Mouse (Mus musculus) intestine, embryonic 16.5 days (tissue): ENCODE measurements around the gene Prnp. TPM values are rescaled to one million over a fixed set of nuclear protein-coding genes. Genes with fewer than 3 reads are reported as not detected.

Source experiments
- ATAC-seq: fragments of 200-750 bp; cut with Nextera tagmentation; 2 replicates; pipeline ENCODE4 v1.8.0; 2017; ENCODE audit warnings: moderate TSS enrichment, moderate library complexity
- H3K27ac ChIP-seq: fragments of 300-500 bp; sonication (generic); 2 replicates; pipeline ENCODE4 v1.5.1; 2014; ENCODE audit warnings: mild to moderate bottlenecking, low read length
- H3K27me3 ChIP-seq: fragments of 300-500 bp; sonication (generic); replicated peaks from 2 replicates; pipeline ENCODE4 v1.6.1; 2014; ENCODE audit warnings: low read length, control low read depth, mixed read lengths; ENCODE audit not compliant: control insufficient read depth, insufficient read depth
- H3K36me3 ChIP-seq: fragments of 300-500 bp; sonication (generic); 2 replicates; pipeline ENCODE4 v1.6.1; 2014; ENCODE audit warnings: low read length, control low read depth; ENCODE audit not compliant: control insufficient read depth, insufficient read depth
- H3K4me1 ChIP-seq: fragments of 300-500 bp; sonication (generic); 2 replicates; pipeline ENCODE4 v1.6.1; 2014; ENCODE audit warnings: low read length, control low read depth, mixed read lengths; ENCODE audit not compliant: control insufficient read depth, insufficient read depth
- H3K4me2 ChIP-seq: fragments of 300-500 bp; sonication (generic); 2 replicates; pipeline ENCODE4 v1.6.1; 2014; ENCODE audit warnings: low read depth, low read length, control low read depth
- H3K4me3 ChIP-seq: fragments of 300-500 bp; sonication (generic); 2 replicates; pipeline ENCODE4 v1.5.1; 2014; ENCODE audit warnings: mild to moderate bottlenecking, low read length
- H3K9ac ChIP-seq: fragments of 300-500 bp; sonication (generic); 2 replicates; pipeline ENCODE4 v1.6.1; 2014; ENCODE audit warnings: low read depth, low read length
- H3K9me3 ChIP-seq: fragments of 300-500 bp; sonication (generic); 2 replicates; pipeline ENCODE4 v1.6.1; 2016; ENCODE audit warnings: low read length, control low read depth; ENCODE audit not compliant: control insufficient read depth
- WGBS: fragments of 180-500 bp; shearing (Covaris S2); extraction: QIAGEN DNeasy Blood & Tissue Kit; methylation state at CpG from one replicate; pipeline ENCODE4 v1.1.7; 2014; 5-methylcytosine and 5-hydroxymethylcytosine counted together
- polyA plus RNA-seq: library from polyadenylated mRNA; unstranded; fragments of >200 nt; fragmentation: Nextera tagmentation; extraction: Ambion mirVana; gene quantifications from 2 replicates; pipeline ENCODE4 v1.2.1, GENCODE M21; 2015

Gene Prnp
- polyA plus RNA-seq, 1 experiment from 2014 or later: 50.7 TPM

- Histone ChIP-seq H3K9ac (no peak overlapping the region), H3K4me1 (no peaks in the 10 kb centered on the region), H3K36me3 (no peaks in the 10 kb centered on the region), H3K4me3 (no peak overlapping the region), H3K4me2 (no peak overlapping the region), H3K27me3 (no peaks in the 10 kb centered on the region), H3K9me3 (no peaks in the 10 kb centered on the region), H3K27ac (no peak overlapping the region)
- 70% methylated on average over 6 of the region's 6 CpGs for WGBS
- ATAC-seq: no peak
Observed at GRCm38 (mm10) chr2:131941501-131941900, 31.8 kb downstream of the Prnp start.

- no peak overlapping the region for H3K27ac ChIP-seq
- H3K9ac ChIP-seq: no peak overlapping the region
- H3K9me3 ChIP-seq: no peaks in the 10 kb centered on the region
- no peak overlapping the region for H3K4me2 ChIP-seq
- H3K4me3 ChIP-seq: no peak overlapping the region
- 30% methylated on average over 1 of the region's 1 CpGs for WGBS
- ATAC-seq: no peak
- H3K36me3 ChIP-seq: no peaks in the 10 kb centered on the region
- H3K27me3 ChIP-seq: no peaks in the 10 kb centered on the region
- H3K4me1 ChIP-seq: no peaks in the 10 kb centered on the region
Observed at GRCm38 (mm10) chr2:131944370-131944769, 34.6 kb downstream of the Prnp start.

- WGBS: 72% methylated on average over 8 of the region's 8 CpGs
- Histone ChIP-seq H3K36me3 (no peaks in the 10 kb centered on the region), H3K27ac (no peak overlapping the region), H3K4me2 (no peak overlapping the region), H3K4me3 (no peak overlapping the region), H3K27me3 (no peaks in the 10 kb centered on the region), H3K9me3 (no peaks in the 10 kb centered on the region), H3K4me1 (no peaks in the 10 kb centered on the region), H3K9ac (no peak overlapping the region)
- no peak for ATAC-seq
Observed at GRCm38 (mm10) chr2:131945225-131945624, 35.5 kb downstream of the Prnp start.

- Histone ChIP-seq H3K4me1 (no peaks in the 10 kb centered on the region), H3K27ac (no peak overlapping the region), H3K27me3 (no peaks in the 10 kb centered on the region), H3K4me2 (no peak overlapping the region), H3K36me3 (no peaks in the 10 kb centered on the region), H3K9ac (no peak overlapping the region), H3K9me3 (no peaks in the 10 kb centered on the region), H3K4me3 (no peak overlapping the region)
- no peak for ATAC-seq
- WGBS: 76% methylated on average over 6 of the region's 6 CpGs
Observed at GRCm38 (mm10) chr2:131945765-131946164, 36.0 kb downstream of the Prnp start.

- H3K36me3 ChIP-seq: no peaks in the 10 kb centered on the region
Observed at GRCm38 (mm10) chr2:131946351-131946750, 36.6 kb downstream of the Prnp start.

GRCm38 (mm10) chr2:131948156-131948555, 38.4 kb downstream of the Prnp start:
- 79% methylated on average over 3 of the region's 3 CpGs for WGBS
- Histone ChIP-seq H3K4me1 (no peaks in the 10 kb centered on the region), H3K9me3 (no peaks in the 10 kb centered on the region), H3K4me2 (no peak overlapping the region), H3K4me3 (no peak overlapping the region), H3K27me3 (peaks cover 9% of the 10 kb centered on the region; the same call in 1 of the 2 replicates), H3K27ac (no peak overlapping the region), H3K36me3 (no peaks in the 10 kb centered on the region), H3K9ac (no peak overlapping the region)
- ATAC-seq: no peak

More at GRCm38 (mm10) chr2:131946351-131946750, 36.6 kb downstream of the Prnp start:
- Histone ChIP-seq H3K4me3 (no peak overlapping the region), H3K27me3 (no peaks in the 10 kb centered on the region), H3K4me2 (no peak overlapping the region), H3K27ac (no peak overlapping the region), H3K9ac (no peak overlapping the region), H3K9me3 (no peaks in the 10 kb centered on the region), H3K4me1 (no peaks in the 10 kb centered on the region)
- ATAC-seq: no peak
- WGBS: 83% methylated on average over 16 of the region's 16 CpGs

GRCm38 (mm10) chr2:131948916-131949639, 39.4 kb downstream of the Prnp start:
- Histone ChIP-seq H3K9me3 (no peaks in the 10 kb centered on the region), H3K4me2 (no peak overlapping the region), H3K9ac (no peak overlapping the region), H3K4me3 (no peak overlapping the region), H3K36me3 (no peaks in the 10 kb centered on the region), H3K27me3 (peaks cover 14% of the 10 kb centered on the region; the same call in 1 of the 2 replicates), H3K27ac (no peak overlapping the region), H3K4me1 (no peaks in the 10 kb centered on the region)
- 63% methylated on average over 11 of the region's 11 CpGs for WGBS
- no peak for ATAC-seq

GRCm38 (mm10) chr2:131949767-131950597, 40.3 kb downstream of the Prnp start:
- Histone ChIP-seq H3K36me3 (no peaks in the 10 kb centered on the region), H3K4me1 (no peaks in the 10 kb centered on the region; the same call in 1 of the 2 replicates), H3K9ac (no peak overlapping the region), H3K9me3 (no peaks in the 10 kb centered on the region), H3K27me3 (peaks cover 17% of the 10 kb centered on the region; the same call in 1 of the 2 replicates), H3K4me2 (no peak overlapping the region), H3K27ac (no peak overlapping the region), H3K4me3 (no peak overlapping the region)
- WGBS: 44% methylated on average over 9 of the region's 9 CpGs
- ATAC-seq: no peak

- no peaks in the 10 kb centered on the region for H3K36me3 ChIP-seq
- H3K27ac ChIP-seq: no peak within 1 kb of the TSS
- 0 out of 2 replicates have a peak within 1 kb of the TSS, but pooled peaks have one; percentile 2 for H3K4me3 ChIP-seq
- H3K27me3 ChIP-seq: peaks cover 17% of the 10 kb centered on the region; the same call in 1 of the 2 replicates
- H3K4me1 ChIP-seq: peaks cover 3% of the 10 kb centered on the region; the same call in 1 of the 2 replicates
- H3K4me2 ChIP-seq: no peak within 1 kb of the TSS
- WGBS: 14% methylated on average over 11 of the region's 11 CpGs
- ATAC-seq: no peak; the same call in 1 of the 2 replicates
- no peaks in the 10 kb centered on the region for H3K9me3 ChIP-seq
- no peak within 1 kb of the TSS for H3K9ac ChIP-seq
Observed at GRCm38 (mm10) chr2:131950598-131951095, 40.9 kb downstream of the Prnp start, which contains the start of gene Prnd. Gene Prnd, plus strand, starts transcription at chr2:131950861.
